Mouse (Mus musculus) retina, embryonic 14.5 days (tissue): ENCODE measurements at regions not wholly inside any gene's neighbourhood (a gene's known extent, or its start where the extent isn't known, plus 50 kb on each side); places are given as distances from the start of the nearest gene placed in this dataset.

ENCODE experiments used
- DNase-seq: peaks from one replicate; pipeline ENCODE4 v3.0.0-alpha.2; 2015; ENCODE audit warnings: low spot score

- peak; percentile 11 for DNase-seq
Observed at GRCm38 (mm10) chrX:81616397-81616796, 158.5 kb upstream of the 4930595M18Rik start.
